Mouse (Mus musculus): ENCODE measurements around the gene Myo10. TPM values are rescaled to one million over a fixed set of nuclear protein-coding genes. Genes with fewer than 3 reads are reported as not detected.

The Myo10 gene
- polyA plus RNA-seq, 1 experiment from 2014 or later, result 12.5 TPM

DNA sequence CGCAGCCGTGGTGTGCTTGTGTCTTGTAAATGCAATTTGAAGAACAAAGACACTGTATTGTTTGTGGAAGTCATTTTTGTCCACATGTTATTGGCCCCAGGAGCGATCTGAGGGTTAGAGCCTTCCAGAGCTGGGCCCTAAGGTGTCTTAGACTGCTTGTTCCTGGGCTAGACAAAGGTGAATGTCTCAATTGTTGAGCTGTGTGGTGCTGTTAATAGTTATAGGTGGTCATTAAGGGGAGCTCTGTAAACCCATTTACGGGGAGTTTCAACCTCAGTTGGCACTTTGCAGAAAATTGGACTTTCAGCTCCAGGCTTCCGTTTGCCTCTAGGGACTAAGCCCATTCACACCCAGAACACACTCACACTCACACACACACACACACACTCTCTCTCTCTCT is 31.4 kb downstream of the Myo10 start:
- no peak overlapping the region for H3K27ac ChIP-seq
- no peak for ATAC-seq (replicated peaks; ENCODE audit: insufficient number of reproducible peaks, insufficient read depth, low FRiP score, low read depth)
- H3K9ac ChIP-seq, result no peak overlapping the region
- peaks cover 23% of the 10 kb centered on the region for H3K27me3 ChIP-seq
- H3K4me3 ChIP-seq, result no peak overlapping the region
- 81% methylated on average over 5 of the region's 5 CpGs for WGBS
- no peaks in the 10 kb centered on the region for H3K36me3 ChIP-seq
- H3K9me3 ChIP-seq (replicated peaks), result no peaks in the 10 kb centered on the region
- peaks cover 21% of the 10 kb centered on the region for H3K4me1 ChIP-seq (replicated peaks)
- H3K4me2 ChIP-seq, result no peak overlapping the region

DNA sequence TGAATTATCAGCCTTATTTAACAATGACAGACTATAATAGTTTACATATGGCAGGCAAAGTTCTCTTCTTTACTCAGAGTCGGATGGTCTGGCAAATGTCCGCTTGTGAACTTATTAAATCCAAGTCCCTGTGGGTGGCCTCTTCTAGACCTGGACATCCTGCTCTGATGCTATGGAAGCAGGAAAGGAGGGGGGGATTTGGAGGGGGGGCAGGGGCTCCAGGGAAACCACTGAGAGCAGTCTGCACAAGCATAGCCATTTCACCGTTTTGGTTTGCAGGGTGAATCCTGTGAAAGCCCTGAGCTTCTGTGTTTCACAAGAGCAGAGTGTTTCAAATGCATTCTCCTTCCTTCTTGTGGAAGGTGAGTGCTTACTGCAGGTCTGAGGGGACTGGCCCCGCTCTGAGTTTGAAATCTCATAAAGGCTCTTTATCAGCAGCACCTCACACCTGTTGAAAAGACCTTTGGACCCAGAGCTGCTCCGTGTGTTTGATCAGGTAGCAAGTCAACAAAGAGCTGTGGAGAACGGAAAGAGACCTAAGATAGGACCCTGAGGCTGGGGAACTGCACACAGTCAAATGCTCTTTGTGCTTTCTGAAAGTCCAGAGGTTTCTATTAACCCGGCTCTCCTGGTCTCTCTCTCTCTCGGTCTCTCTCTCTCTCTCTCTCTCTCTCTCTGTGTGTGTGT is 40.7 kb downstream of the Myo10 start:
- no peaks in the 10 kb centered on the region for H3K9me3 ChIP-seq (replicated peaks)
- no peak overlapping the region for H3K9ac ChIP-seq
- H3K36me3 ChIP-seq, result no peaks in the 10 kb centered on the region
- 35% methylated on average over 8 of the region's 8 CpGs for WGBS
- no peaks in the 10 kb centered on the region for H3K27me3 ChIP-seq
- 0 out of 2 replicates have a peak, but pooled peaks cover 4% of the 10 kb centered on the region for H3K4me1 ChIP-seq (replicated peaks)
- no peak overlapping the region for H3K4me3 ChIP-seq
- no peak overlapping the region for H3K27ac ChIP-seq
- no peak overlapping the region for H3K4me2 ChIP-seq
- ATAC-seq (replicated peaks; ENCODE audit: insufficient number of reproducible peaks, insufficient read depth, low FRiP score, low read depth), result 0 out of 2 replicates have a peak, but pooled peaks have one; percentile 18

DNA sequence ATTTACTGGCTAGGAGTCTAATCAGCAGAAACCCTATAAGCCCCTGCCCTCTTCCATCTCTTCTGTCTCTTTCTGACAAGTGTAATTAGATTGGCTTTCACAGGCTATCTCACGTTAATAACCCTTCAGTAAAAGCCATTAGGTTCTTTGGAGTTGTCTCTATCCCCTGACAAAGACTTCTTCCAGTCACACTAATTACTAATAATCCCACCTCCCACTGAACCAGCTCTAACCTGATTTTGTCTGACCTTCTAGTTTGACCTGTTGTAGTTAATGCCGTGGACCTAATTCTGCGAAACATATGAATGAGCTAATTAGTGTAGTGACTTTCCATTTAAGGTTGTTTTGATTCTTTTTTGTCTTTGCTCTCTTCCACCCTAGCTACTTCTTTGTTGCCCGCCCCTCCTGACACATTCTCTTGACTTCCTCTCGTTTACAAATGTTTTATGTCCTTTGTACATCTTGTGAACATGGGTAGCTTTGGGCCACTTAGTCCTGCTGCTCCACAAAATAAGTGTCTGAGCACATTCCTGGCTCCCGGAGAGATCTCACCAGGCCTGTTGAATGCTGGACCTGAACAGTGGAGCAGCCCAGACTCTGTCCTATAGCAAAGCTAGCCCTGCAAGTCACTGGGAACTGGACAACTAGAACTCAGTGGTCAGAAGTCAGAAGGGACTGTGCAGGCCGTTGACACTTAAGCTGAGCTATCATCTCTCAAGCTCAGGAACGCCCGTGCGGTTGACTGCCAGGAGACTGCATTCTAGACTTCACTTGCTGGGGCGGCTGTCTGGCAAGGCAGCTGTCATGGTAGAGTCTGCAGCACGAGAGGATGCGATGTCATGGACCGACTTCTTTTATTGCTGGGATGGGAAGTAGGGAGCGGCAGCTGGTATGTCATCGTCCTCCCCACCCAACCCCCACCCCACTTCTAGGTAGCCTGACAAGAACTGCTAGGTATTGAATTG is 47.2 kb downstream of the Myo10 start:
- WGBS, result 64% methylated on average over 16 of the region's 16 CpGs
- H3K9me3 ChIP-seq (replicated peaks), result no peaks in the 10 kb centered on the region
- no peaks in the 10 kb centered on the region for H3K27me3 ChIP-seq
- H3K4me1 ChIP-seq (replicated peaks), result 0 out of 2 replicates have a peak, but pooled peaks cover 5% of the 10 kb centered on the region
- ATAC-seq (replicated peaks; ENCODE audit: insufficient number of reproducible peaks, insufficient read depth, low FRiP score, low read depth), result no peak
- H3K27ac ChIP-seq, result no peak overlapping the region
- H3K36me3 ChIP-seq, result no peaks in the 10 kb centered on the region
- no peak overlapping the region for H3K9ac ChIP-seq
- no peak overlapping the region for H3K4me3 ChIP-seq
- no peak overlapping the region for H3K4me2 ChIP-seq

DNA sequence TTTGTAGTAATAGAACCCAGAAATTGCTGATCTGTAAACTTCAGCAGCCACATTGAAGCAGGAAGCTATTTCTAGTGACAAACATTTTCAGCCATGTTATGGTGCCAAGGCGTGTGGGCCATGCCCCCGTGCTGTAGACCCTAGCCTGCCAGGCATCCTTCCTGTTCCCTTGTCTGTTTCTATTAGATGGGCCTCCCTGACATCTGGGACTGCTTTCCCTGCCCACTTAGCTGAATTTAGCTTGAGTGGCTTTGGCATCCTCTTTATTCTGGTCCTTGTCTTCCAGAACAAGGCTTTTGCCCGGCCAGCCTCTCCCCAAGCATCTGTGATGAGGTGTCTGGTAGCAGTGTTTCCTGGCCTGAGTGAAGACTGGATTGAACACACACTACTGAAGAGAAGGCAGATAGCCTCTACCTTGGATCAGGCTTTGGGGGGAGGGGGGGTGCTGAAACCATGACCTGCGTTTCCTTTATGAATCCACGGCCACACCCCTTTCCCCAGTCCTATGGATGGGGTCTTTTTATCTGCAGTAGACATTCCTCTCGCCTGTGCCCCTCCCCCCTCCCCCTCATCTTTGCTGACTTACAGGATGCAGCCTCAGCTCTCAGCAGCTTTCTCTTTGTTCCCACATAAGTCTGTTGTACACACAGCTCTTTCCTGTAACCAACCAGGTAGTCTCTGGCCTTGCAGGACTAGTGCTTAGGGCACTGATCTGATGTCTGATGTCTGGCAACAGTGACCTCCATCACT is 51.1 kb downstream of the Myo10 start:
- H3K9me3 ChIP-seq (replicated peaks), result no peaks in the 10 kb centered on the region
- no peak overlapping the region for H3K27ac ChIP-seq
- ATAC-seq (replicated peaks; ENCODE audit: insufficient number of reproducible peaks, insufficient read depth, low FRiP score, low read depth), result no peak; the same call in 1 of the 2 replicates
- no peak overlapping the region for H3K4me3 ChIP-seq
- H3K4me2 ChIP-seq, result no peak overlapping the region
- H3K27me3 ChIP-seq, result peaks cover 15% of the 10 kb centered on the region
- H3K9ac ChIP-seq, result no peak overlapping the region
- H3K36me3 ChIP-seq, result no peaks in the 10 kb centered on the region
- 0 out of 2 replicates have a peak, but pooled peaks cover 5% of the 10 kb centered on the region for H3K4me1 ChIP-seq (replicated peaks)
- 29% methylated on average over 6 of the region's 6 CpGs for WGBS

DNA sequence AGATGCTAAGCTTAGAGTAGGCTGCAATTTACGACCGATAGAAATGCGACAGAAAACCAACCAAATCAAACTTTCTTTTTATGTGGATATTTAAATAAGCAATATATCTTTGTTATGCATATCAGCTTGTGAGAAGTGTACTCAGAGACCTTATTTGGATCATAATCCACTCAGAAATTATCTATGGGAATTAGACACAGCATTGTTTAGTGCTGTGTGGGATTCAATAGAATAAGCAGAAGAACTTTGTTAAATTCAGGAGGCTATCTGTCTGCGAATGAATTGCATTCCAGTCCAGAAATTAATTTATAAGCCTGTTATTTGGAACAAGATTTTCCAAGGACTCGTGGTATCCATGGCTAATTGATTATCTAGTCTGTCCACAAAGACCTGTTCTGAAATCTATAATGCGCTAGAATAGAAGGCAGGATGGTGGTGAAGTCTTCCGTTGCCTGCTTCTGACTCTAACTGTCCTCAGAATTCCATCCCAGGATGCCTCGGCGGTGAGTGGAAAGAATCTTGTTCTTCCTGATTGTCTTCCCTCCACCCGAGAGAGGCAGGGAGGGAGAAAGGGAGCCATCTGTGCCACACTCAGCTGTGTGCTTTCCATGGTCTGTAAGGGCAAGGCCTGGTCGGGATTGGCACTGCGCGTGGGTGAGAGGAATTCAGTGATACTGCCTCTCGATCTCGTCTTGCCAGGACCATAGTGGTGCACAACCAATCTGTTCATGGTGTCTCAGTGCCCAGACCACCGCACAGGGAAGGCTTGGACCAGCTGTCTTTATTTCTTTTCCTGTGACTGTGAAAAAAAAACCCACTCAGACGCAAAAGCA is 52.0 kb downstream of the Myo10 start:
- H3K4me1 ChIP-seq (replicated peaks), result peaks cover 11% of the 10 kb centered on the region; the same call in 1 of the 2 replicates
- H3K4me3 ChIP-seq, result no peak overlapping the region
- H3K27me3 ChIP-seq, result peaks cover 15% of the 10 kb centered on the region
- whole genome bisulfite sequencing, result 78% methylated on average over 17 of the region's 17 CpGs
- H3K9ac ChIP-seq, result no peak overlapping the region
- no peak overlapping the region for H3K27ac ChIP-seq
- H3K9me3 ChIP-seq (replicated peaks), result no peaks in the 10 kb centered on the region
- no peak for ATAC-seq (replicated peaks; ENCODE audit: insufficient number of reproducible peaks, insufficient read depth, low FRiP score, low read depth)
- no peaks in the 10 kb centered on the region for H3K36me3 ChIP-seq
- H3K4me2 ChIP-seq, result no peak overlapping the region

GRCm38 (mm10) chr15:25674932-25675250 is 52.6 kb downstream of the Myo10 start:
- Histone ChIP-seq H3K9ac (no peak overlapping the region), H3K4me2 (no peak overlapping the region), H3K36me3 (no peaks in the 10 kb centered on the region), H3K4me3 (no peak overlapping the region), H3K27ac (no peak overlapping the region), H3K4me1 (replicated peaks) (peaks cover 16% of the 10 kb centered on the region), H3K27me3 (peaks cover 15% of the 10 kb centered on the region), H3K9me3 (replicated peaks) (no peaks in the 10 kb centered on the region)
- no peak for ATAC-seq (replicated peaks; ENCODE audit: insufficient number of reproducible peaks, insufficient read depth, low FRiP score, low read depth)
- 86% methylated on average over 4 of the region's 4 CpGs for WGBS

DNA sequence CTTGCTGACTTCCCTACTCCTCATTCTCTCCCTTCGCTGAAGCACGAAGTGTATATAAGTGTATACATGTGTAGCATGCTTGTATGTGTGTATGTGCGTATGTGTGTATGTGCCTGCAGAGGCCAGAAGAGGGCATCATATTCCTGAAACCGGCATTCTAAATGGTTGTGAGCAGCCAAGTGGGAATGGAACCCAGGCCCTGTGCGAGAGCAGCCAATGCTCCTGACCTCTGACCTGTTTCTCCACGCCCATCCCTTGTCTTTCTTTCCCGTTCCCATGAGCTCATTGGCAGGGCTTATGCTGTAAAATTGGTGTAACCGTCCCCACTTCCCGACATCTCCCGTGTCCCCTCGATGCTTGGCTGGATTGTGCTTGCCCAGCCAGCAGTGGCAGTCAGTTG is 53.0 kb downstream of the Myo10 start:
- WGBS, result 89% methylated on average over 11 of the region's 11 CpGs
- Histone ChIP-seq H3K4me1 (replicated peaks) (peaks cover 20% of the 10 kb centered on the region), H3K36me3 (no peaks in the 10 kb centered on the region), H3K4me2 (no peak overlapping the region), H3K9ac (no peak overlapping the region), H3K9me3 (replicated peaks) (no peaks in the 10 kb centered on the region), H3K4me3 (no peak overlapping the region), H3K27me3 (peaks cover 15% of the 10 kb centered on the region), H3K27ac (no peak overlapping the region)
- no peak for ATAC-seq (replicated peaks; ENCODE audit: insufficient number of reproducible peaks, insufficient read depth, low FRiP score, low read depth)

DNA sequence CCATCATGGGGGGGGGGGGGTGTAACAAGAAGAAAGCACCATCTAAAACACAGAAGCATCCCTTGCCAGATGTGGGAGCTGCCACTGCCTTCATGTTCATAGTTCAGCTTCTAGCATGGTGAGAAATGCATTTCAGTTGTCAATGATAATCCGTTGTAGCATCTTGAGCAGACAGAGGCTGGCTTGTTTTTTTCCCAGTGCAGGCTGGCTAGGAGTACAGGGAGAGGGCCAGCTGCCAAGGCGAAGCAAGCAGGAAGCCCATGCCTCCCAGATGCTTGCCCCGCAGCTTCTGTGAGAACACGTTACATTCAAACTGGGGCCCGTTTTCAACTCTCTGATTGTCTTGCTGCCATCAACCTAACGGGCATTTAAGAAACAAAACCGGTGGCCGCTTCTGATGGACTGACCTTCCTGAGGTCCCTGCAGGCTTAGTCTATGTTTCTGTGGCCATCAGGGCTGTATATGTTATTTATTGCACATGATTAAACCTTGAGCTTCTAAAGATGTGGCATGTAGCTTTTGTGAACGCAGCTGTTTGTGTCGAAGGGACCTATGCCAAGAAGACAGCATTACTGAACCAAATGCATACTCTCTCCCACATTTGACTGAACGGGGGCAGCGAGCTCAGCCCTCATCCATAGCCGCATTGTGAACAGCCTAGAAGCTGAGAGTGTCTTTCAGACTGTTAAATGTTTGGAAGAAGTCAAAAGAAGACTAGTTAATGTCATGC is 53.9 kb downstream of the Myo10 start:
- WGBS, result 82% methylated on average over 13 of the region's 13 CpGs
- no peak for ATAC-seq (replicated peaks; ENCODE audit: insufficient number of reproducible peaks, insufficient read depth, low FRiP score, low read depth)
- no peak overlapping the region for H3K4me3 ChIP-seq
- no peak overlapping the region for H3K9ac ChIP-seq
- no peak overlapping the region for H3K27ac ChIP-seq
- peaks cover 15% of the 10 kb centered on the region for H3K27me3 ChIP-seq
- H3K36me3 ChIP-seq, result no peaks in the 10 kb centered on the region
- no peak overlapping the region for H3K4me2 ChIP-seq
- H3K4me1 ChIP-seq (replicated peaks), result peaks cover 29% of the 10 kb centered on the region
- no peaks in the 10 kb centered on the region for H3K9me3 ChIP-seq (replicated peaks)

GRCm38 (mm10) chr15:25679081-25679480 is 56.8 kb downstream of the Myo10 start:
- WGBS, result 38% methylated on average over 3 of the region's 3 CpGs
- ATAC-seq (replicated peaks; ENCODE audit: insufficient number of reproducible peaks, insufficient read depth, low FRiP score, low read depth), result no peak
- H3K4me2 ChIP-seq, result no peak overlapping the region

GRCm38 (mm10) chr15:25679616-25680015 is 57.3 kb downstream of the Myo10 start:
- 67% methylated on average over 4 of the region's 4 CpGs for WGBS
- H3K27ac ChIP-seq, result no peak overlapping the region
- peaks cover 24% of the 10 kb centered on the region for H3K4me1 ChIP-seq (replicated peaks)
- H3K9me3 ChIP-seq (replicated peaks), result no peaks in the 10 kb centered on the region
- H3K27me3 ChIP-seq, result peaks cover 15% of the 10 kb centered on the region
- H3K4me3 ChIP-seq, result no peak overlapping the region
- no peak for ATAC-seq (replicated peaks; ENCODE audit: insufficient number of reproducible peaks, insufficient read depth, low FRiP score, low read depth)
- no peak overlapping the region for H3K9ac ChIP-seq
- H3K36me3 ChIP-seq, result no peaks in the 10 kb centered on the region
- no peak overlapping the region for H3K4me2 ChIP-seq

More at GRCm38 (mm10) chr15:25679081-25679480, 56.8 kb downstream of the Myo10 start:
- Histone ChIP-seq H3K9me3 (replicated peaks) (no peaks in the 10 kb centered on the region), H3K36me3 (no peaks in the 10 kb centered on the region), H3K27ac (no peak overlapping the region), H3K9ac (no peak overlapping the region), H3K4me1 (replicated peaks) (peaks cover 24% of the 10 kb centered on the region), H3K4me3 (no peak overlapping the region), H3K27me3 (peaks cover 15% of the 10 kb centered on the region)

Measured in heart, embryonic 15.5 days (tissue).